15 mouse cellular contexts compared by ENCODE assay signal in the genomic region with DNA sequence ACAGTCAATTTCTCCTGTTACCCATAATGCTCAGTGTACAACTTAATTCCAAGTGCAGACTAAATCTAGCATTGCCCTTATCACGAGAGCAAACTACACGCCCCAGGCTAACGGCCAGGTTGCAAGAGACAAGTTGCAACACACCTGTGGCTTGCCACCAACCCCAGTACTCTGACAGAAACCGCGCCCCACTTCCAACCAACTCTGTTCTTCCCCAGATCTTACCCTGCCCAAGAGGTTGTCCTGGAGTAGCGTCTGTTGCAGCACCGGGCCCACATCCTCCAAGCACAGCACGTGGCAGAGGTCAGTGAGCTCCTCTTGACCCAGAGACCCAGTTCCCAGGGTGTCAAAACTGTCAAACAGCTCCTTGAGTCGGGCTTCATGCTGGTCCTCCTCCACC. TPM values are rescaled to one million over a fixed set of nuclear protein-coding genes. Genes with fewer than 3 reads are reported as not detected.
DNase-seq lines count a peak whose midpoint lies in the region; TF ChIP-seq lines count a peak whose summit lies in the region.
"Had no signal": no experiment of that assay in that cellular context is flagged by ENCODE, and none has a peak within 500 bp of the region (broad histone marks: within the 10 kb centered on the region; RNA-seq: fewer than 3 reads in every experiment).

No protein-coding gene starts in this region.

- no peaks in the 10 kb centered on the region; the same call in none of the 2 replicates for H3K79me2 ChIP-seq in heart, adult 2 months (replicated peaks; ENCODE audit: control insufficient read depth, insufficient read depth, low read length)

- 0 out of 2 replicates have a peak, but pooled peaks cover 1% of the 10 kb centered on the region for H3K27me3 ChIP-seq in heart, adult 2 months (ENCODE audit: control insufficient read depth, insufficient read depth, low read length)
- H3K27me3 ChIP-seq: limb, embryonic 12.5 days had no signal

- TF ChIP-seq EP300 in heart, adult 2 months (IDR thresholded peaks at IDR 0.05; ENCODE audit: insufficient read depth, low read depth, low read length), result no peak

- WGBS in heart, adult 2 months, result 88% methylated on average over 9 of the region's 9 CpGs

- H3K4me1 ChIP-seq in heart, adult 2 months (ENCODE audit: control insufficient read depth, insufficient read depth, low read length), result peaks cover 5% of the 10 kb centered on the region

- H3K36me3 ChIP-seq in heart, adult 2 months (ENCODE audit: control insufficient read depth, insufficient read depth, low read length), result no peaks in the 10 kb centered on the region

- peak; percentile 39 for DNase-seq in adrenal gland, postnatal 10 days
- no peak for DNase-seq in adrenal gland, postnatal 4 days (ENCODE audit: low spot score in 2 of 2)
- peak; percentile 52 for DNase-seq in urinary bladder, adult 18-20 months (ENCODE audit: low spot score in 2 of 2)
- no peak for DNase-seq in urinary bladder, adult 2 months (ENCODE audit: low spot score)
- peak; percentile 64 for DNase-seq in lung, postnatal 14 days
- DNase-seq in ovary, postnatal 14 days (ENCODE audit: low spot score), result no peak
- no peak for DNase-seq in heart, adult 2 months
- DNase-seq in right cerebral cortex, adult 2 months (ENCODE audit: low spot score in 2 of 2), result no peak
- DNase-seq: cerebellum, adult 9-10 months; kidney, postnatal 36 days had no signal

- no peak overlapping the region for H3K4me3 ChIP-seq in heart, adult 2 months
- H3K4me3 ChIP-seq: embryonic facial prominence, embryonic 10.5 days; limb, embryonic 12.5 days; midbrain, embryonic 10.5 days had no signal

- TF ChIP-seq POLR2A in heart, adult 2 months (IDR thresholded peaks at IDR 0.05; ENCODE audit: insufficient read depth, low read depth, low read length), result no peak

- intact Hi-C loops in heart, adult 2 months (cut with DNase I), result no loop called here

- no peak for TF ChIP-seq CTCF in heart, adult 2 months (IDR thresholded peaks at IDR 0.05)

- H3K27ac ChIP-seq in heart, adult 2 months, result no peak overlapping the region
- H3K27ac ChIP-seq: embryonic facial prominence, embryonic 10.5 days; limb, embryonic 12.5 days; midbrain, embryonic 10.5 days had no signal

- no peak overlapping the region for H3K9ac ChIP-seq in heart, adult 2 months (ENCODE audit: low read depth, low read length)
- H3K9ac ChIP-seq: limb, embryonic 12.5 days had no signal

RNA-seq across cellular contexts. Expression of gene Nin, which starts 11.1 kb away (rescaled TPM):
- total RNA-seq in adrenal gland, postnatal 10 days (2021), result 10 to 100 TPM; 29.5 to 38.3 TPM
- 10 to 100 TPM; 44.6 to 45.0 TPM for total RNA-seq in adrenal gland, postnatal 4 days (2021)
- polyA plus RNA-seq in urinary bladder, adult 2 months (2012; rRNA removed), result 9.5 and 12.5 TPM in 2 replicates
- 10 to 100 TPM; 13.7 to 17.3 TPM for total RNA-seq in heart, adult 2 months (2021)
- polyA plus RNA-seq in heart, adult 2 months (2012; rRNA removed), result 4.5 and 9.3 TPM in 2 replicates

RNA-seq across cellular contexts. Expression of gene Abhd12b, which starts 51.5 kb away (rescaled TPM):
- not detected for total RNA-seq in adrenal gland, postnatal 10 days (2021)
- total RNA-seq in adrenal gland, postnatal 4 days (2021), result not detected
- polyA plus RNA-seq in urinary bladder, adult 2 months (2012; rRNA removed), result 0.01 and 0.03 TPM in 2 replicates
- total RNA-seq in heart, adult 2 months (2021), result not detected
- polyA plus RNA-seq in heart, adult 2 months (2012; rRNA removed), result not detected in 2 replicates
- total RNA-seq: heart, postnatal 25 days had no signal
- polyA plus RNA-seq: embryonic facial prominence, embryonic 10.5 days; limb, embryonic 12.5 days; midbrain, embryonic 10.5 days; small intestine, adult 2 months had no signal

Comparison
In these comparisons a context has a peak if more than half of its experiments do, and no peak if none do; other contexts are left out.
1. DNase-seq: peak in adrenal gland, postnatal 10 days (single experiment), urinary bladder, adult 18-20 months (2 of 2) and lung, postnatal 14 days (single experiment); none in adrenal gland, postnatal 4 days (0 of 2), urinary bladder, adult 2 months (single experiment), ovary, postnatal 14 days (single experiment), heart, adult 2 months (0 of 2) and right cerebral cortex, adult 2 months (0 of 2).